Mouse (Mus musculus) splenic B cell, adult 2 months (primary cell): ENCODE measurements around the gene Pecr.
A peak's percentile ranks its signal among the peaks of the same experiment; 100 is the strongest.

ENCODE experiments used
- DNase-seq: peaks from one replicate; pipeline ENCODE4 v3.0.0-alpha.2; 2011; ENCODE audit warnings: low read depth, low spot score
- H3K27me3 ChIP-seq: 2 replicates; pipeline ENCODE4 v1.6.1; 2012; ENCODE audit warnings: mild to moderate bottlenecking, low read length, moderate library complexity, mixed read lengths; ENCODE audit not compliant: control insufficient read depth, poor library complexity, insufficient read depth, severe bottlenecking
- H3K36me3 ChIP-seq: 2 replicates; pipeline ENCODE4 v1.6.1; 2012; ENCODE audit warnings: mild to moderate bottlenecking, low read length, moderate library complexity, mixed read lengths; ENCODE audit not compliant: control insufficient read depth, poor library complexity, insufficient read depth, severe bottlenecking

Gene Pecr

GRCm38 (mm10) chr1:72301845-72302244, 17.7 kb upstream of the Pecr start:
- peak; percentile 17 for DNase-seq
- no peaks in the 10 kb centered on the region for H3K36me3 ChIP-seq
- no peaks in the 10 kb centered on the region for H3K27me3 ChIP-seq

- Histone ChIP-seq H3K36me3 (no peaks in the 10 kb centered on the region), H3K27me3 (no peaks in the 10 kb centered on the region)
- no peak for DNase-seq
Observed at GRCm38 (mm10) chr1:72295746-72296145, 11.6 kb upstream of the Pecr start.

GRCm38 (mm10) chr1:72293869-72294663, 10.0 kb upstream of the Pecr start:
- no peaks in the 10 kb centered on the region for H3K36me3 ChIP-seq
- DNase-seq, result no peak
- no peaks in the 10 kb centered on the region for H3K27me3 ChIP-seq

DNA sequence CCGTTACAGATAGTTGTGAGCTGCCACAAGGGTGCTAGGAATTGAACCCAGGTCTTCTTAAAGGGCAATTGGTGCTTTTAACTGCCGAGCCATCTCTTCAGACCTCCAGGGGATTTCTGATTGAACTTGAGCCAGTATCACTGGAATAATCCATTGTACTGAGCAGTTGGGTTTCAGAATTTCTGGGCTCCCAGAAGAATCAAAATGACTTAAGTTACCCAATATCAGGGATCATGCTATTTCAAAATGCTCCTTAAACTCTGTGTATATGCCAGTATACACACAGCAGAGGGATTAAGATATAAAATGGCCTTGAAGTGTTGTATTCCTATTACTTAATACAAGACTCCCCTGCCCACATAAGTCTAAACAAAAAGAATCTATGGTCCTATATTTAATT, 7.8 kb upstream of the Pecr start:
- Histone ChIP-seq H3K27me3 (no peaks in the 10 kb centered on the region), H3K36me3 (no peaks in the 10 kb centered on the region)
- no peak for DNase-seq

DNA sequence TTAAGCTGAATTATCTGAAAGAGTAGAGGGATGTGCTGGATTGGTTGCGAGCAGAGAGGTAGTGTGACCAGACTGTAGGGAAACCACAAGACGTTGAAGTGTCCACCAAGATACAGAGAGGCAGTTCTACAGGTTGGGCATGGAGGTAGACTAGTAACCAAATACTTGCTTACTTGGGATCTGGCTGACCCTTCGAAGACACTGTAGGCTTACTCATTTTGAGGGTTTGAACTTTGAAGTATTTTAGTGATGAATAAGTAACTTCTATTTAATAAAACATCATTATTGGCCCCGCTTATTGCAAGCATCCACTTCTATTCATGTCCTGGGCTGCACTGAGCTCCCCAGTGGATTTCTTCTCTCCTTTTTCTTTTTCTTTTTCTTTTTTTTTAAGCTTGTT, 7.3 kb upstream of the Pecr start:
- H3K27me3 ChIP-seq, result no peaks in the 10 kb centered on the region

GRCm38 (mm10) chr1:72290896-72291295, 6.8 kb upstream of the Pecr start:
- H3K27me3 ChIP-seq, result no peaks in the 10 kb centered on the region
- no peak for DNase-seq
- H3K36me3 ChIP-seq, result no peaks in the 10 kb centered on the region

More for the DNA sequence above, 7.3 kb upstream of the Pecr start:
- no peak for DNase-seq
- no peaks in the 10 kb centered on the region for H3K36me3 ChIP-seq

GRCm38 (mm10) chr1:72288527-72289150, 4.5 kb upstream of the Pecr start:
- no peaks in the 10 kb centered on the region for H3K36me3 ChIP-seq
- DNase-seq, result no peak
- no peaks in the 10 kb centered on the region for H3K27me3 ChIP-seq

DNA sequence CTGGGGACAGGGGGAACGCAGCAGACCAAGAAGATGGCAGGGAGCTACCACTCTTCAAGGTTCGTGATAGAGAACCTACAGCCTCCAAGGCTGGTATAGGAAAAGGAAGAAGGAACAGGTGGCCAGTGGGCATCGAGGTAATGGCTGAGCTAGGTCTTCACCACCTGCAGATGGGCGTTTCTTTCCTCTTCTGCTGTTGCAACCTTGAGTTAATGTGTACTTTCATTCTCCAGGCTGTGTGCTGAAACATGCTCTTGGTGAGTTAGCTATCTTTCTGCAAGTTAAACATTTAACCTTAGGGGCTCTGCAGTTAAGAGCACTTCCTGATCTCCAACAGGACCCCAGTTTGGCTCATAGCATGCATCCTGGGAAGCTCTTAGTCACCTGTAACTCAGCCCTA, 3.8 kb upstream of the Pecr start:
- H3K27me3 ChIP-seq, result no peaks in the 10 kb centered on the region
- no peaks in the 10 kb centered on the region for H3K36me3 ChIP-seq
- no peak for DNase-seq

DNA sequence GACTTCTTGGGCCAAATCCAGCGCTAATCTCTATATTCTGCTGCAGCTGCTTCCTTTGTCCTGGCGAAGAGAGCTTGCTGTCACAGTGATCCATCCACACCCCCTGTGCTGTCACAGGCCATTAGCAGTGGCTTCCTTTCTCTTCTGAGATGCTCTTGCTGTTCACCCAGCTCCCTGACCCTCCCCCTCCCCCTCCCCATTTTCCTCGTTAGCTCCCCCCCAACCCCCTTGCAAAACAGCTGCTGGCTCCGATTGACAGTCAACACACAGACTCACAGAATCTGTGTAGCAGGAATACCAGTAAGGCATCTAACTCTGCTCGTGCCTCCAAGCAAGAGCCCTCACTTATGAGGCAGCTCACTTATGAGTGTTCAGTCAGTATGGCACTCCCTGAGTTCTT, 2.8 kb upstream of the Pecr start:
- DNase-seq, result no peak
- Histone ChIP-seq H3K27me3 (no peaks in the 10 kb centered on the region), H3K36me3 (no peaks in the 10 kb centered on the region)

- no peaks in the 10 kb centered on the region for H3K36me3 ChIP-seq
- no peak for DNase-seq
- H3K27me3 ChIP-seq, result no peaks in the 10 kb centered on the region
Observed at GRCm38 (mm10) chr1:72284539-72284938, 425 bp upstream of the Pecr start.

DNA sequence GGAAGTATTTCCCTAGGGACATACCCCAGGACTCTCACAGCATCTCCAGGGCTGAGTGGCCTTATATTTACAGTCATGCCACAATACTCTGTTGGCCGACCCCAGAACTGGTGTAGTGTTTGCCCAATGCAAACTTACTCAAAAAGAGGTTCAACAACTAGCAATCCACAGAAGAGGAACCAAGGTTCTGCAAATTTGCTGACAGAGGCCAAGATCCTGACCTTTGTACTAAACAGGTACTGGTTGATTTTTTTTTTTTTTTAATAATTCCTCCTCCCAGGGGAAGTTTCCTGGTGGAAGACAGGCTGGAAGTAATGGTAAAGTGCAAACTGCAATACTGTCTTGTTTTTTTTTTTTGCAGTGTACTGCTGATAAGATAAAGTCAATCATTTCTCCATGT, 1.5 kb downstream of the Pecr start:
- Histone ChIP-seq H3K36me3 (no peaks in the 10 kb centered on the region), H3K27me3 (no peaks in the 10 kb centered on the region)
- DNase-seq, result no peak

GRCm38 (mm10) chr1:72278085-72278484, 6.0 kb downstream of the Pecr start:
- H3K36me3 ChIP-seq, result no peaks in the 10 kb centered on the region
- no peak for DNase-seq
- H3K27me3 ChIP-seq, result no peaks in the 10 kb centered on the region

DNA sequence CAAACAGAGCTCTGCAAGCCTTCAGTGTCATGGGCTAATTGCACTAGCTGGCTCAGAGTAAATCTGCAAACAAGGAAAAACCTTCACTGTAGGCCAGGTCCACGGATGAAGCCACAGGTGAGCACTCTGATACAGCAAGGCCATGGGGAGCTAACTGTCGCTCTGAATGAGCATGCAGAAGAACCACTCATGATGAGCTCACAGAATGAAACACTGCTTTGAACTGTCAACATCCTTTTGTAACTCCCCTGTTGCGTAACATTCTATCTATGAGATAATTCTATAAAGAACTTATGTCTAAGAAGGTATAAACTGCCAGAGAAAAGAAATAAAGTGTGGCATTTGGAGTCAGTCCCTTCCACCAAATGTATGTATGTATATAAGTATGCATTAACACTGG, 21.0 kb downstream of the Pecr start:
- no peak for DNase-seq
- Histone ChIP-seq H3K36me3 (no peaks in the 10 kb centered on the region), H3K27me3 (no peaks in the 10 kb centered on the region)

GRCm38 (mm10) chr1:72256381-72257256, 27.5 kb downstream of the Pecr start:
- Histone ChIP-seq H3K27me3 (no peaks in the 10 kb centered on the region), H3K36me3 (no peaks in the 10 kb centered on the region)
- DNase-seq, result no peak

- Histone ChIP-seq H3K36me3 (no peaks in the 10 kb centered on the region), H3K27me3 (no peaks in the 10 kb centered on the region)
- no peak for DNase-seq
Observed at GRCm38 (mm10) chr1:72255854-72256175, 28.3 kb downstream of the Pecr start.
